Mouse (Mus musculus): ENCODE measurements around the gene Mylk3.

Mylk3 gene

DNA sequence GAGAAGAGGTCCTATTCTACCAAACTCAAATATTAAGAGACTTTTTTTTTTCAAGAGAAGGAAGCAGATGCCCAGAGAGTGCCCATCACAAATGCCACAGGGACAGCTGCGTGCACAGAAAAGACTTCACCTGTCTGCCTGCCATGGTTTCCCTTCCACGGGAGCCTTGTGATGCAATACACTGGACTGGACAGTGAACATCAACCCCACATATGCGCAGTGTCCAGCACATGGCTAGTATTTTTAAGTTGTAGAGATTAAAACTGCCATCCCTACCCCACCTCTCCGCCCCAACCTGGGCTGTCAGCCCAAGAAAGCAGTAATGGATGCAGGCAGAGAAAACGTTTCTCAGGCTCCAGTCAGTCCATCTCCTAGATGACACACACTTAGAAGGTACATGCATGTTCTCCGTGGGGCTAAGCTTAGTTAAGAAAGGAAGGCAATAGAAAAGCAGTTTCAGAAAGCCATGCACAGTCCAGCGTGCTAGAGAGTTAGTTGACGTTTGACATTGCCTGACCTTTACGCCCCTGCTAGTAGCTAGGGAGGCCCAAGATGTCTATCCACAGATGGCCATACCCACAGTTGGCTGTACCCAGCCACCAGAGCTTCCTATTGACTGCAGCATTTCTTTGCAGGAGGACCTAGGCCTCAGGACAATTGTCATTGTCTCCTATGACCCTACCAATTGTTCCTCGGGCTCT is 5.9 kb downstream of the Mylk3 start:
- no peak for DNase-seq

DNA sequence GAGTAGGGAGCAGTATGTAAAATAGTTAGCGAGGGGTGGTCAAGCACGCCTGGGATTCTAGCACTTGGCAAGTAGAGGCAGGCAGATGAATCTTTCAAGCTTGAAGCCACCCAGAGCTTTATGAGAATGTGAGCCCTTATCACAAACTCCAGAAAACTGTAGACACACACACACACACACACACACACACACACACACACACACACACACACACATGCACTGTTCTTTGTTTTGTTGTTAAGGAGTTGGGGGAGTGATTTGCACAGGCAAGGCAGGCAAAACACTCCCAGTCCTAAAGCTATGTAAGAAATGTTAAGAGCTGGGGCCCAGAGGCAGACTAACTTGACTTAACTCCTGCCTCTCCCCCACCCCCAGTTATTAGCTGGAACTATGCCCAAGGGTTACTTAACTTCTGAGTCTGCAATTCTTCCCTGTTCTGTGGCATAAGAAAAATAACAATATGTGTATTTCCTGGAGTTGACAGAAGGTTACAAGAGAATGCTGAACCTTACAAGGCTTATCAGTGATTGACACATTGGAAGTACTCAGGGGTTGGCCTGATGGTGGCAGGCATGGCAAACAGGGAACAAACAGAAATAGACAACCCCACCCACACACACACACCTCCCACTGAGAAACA is 6.9 kb downstream of the Mylk3 start:
- DNase-seq = peak; percentile 87

DNA sequence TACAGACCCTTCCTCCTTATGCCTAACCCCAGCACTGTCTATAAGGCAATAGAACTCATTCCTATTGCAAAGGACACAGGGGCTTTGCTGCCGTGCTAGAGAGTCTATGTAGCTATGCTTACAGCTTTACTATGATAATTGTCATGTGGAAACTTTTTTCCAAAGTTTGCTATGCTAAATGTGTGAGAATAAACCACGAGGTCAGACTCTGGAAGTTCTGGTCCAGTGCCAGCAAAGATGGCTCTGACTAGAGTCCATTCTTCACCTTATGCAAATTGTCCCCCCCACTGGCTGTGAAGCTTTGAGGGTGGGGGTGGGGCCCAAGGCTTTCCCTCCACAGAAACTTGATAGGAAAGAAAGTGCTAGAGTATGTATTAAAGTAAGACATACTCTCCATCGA is 9.6 kb downstream of the Mylk3 start:
- DNase-seq = no peak

DNA sequence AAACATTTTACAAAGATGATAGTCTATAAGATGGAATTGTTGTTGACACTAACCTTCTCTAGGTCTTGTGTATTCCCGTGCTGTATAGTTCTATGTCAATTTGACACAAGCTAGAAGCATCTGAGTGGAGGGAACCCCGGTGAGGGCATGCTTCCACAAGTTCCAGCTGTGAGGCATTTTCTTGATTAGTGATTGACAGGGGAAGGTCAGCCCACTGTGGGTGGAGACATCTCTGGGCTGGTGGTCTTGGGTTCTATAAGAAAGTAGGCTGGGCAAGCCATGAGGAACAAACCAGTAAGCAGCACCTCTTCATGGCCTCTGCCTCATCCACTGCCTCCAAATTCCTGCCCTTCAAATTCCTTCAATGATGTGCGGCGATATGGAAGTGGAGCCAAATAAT is 11.9 kb downstream of the Mylk3 start:
- DNase-seq = no peak

DNA sequence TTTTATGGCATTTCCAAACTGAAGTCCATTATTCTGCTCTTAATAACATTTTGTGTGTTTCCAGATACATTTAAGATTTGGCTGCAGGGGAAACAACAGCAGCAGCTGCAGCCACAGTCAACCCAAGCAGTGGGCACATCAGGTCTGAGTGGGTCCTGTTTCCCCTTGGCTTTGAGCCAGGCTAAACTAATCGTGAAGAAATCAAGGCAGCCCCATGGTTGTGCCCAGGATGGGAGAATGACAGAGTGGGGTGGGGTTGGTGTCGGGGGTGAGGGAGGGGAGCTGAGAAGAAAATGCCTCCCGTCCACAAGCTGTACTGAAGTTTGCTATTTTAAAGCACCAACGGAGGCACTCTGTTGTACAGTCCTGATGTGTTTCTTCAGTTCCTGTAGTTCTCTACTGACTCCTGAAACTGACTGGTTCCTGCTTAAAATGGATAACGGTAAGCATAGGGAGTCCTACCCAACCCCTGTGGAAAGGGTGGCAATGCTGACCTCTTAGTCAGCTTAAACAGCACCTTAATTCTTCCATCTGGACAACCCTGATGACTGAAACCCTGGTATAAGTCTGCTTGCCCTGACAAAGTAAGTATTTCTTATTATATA is 12.6 kb downstream of the Mylk3 start:
- no peak for DNase-seq

DNA sequence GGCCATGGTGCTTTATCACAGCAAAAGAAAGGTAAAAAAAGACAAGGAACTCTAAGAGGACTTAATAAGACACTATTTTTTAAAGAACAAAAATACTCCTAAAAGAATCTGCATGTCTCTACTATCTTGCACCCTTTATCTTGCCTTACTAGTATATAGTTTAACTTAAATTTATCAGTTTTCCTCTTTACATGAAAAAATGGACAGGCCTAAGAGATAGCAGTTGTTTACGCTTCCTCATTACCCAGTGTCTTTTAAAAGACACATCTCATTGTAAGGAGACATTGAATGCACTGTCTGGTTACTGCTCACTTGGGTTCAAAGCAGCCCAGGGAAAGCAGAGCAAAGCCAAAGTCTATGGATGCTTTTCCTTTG is 13.7 kb downstream of the Mylk3 start:
- DNase-seq = no peak

DNA sequence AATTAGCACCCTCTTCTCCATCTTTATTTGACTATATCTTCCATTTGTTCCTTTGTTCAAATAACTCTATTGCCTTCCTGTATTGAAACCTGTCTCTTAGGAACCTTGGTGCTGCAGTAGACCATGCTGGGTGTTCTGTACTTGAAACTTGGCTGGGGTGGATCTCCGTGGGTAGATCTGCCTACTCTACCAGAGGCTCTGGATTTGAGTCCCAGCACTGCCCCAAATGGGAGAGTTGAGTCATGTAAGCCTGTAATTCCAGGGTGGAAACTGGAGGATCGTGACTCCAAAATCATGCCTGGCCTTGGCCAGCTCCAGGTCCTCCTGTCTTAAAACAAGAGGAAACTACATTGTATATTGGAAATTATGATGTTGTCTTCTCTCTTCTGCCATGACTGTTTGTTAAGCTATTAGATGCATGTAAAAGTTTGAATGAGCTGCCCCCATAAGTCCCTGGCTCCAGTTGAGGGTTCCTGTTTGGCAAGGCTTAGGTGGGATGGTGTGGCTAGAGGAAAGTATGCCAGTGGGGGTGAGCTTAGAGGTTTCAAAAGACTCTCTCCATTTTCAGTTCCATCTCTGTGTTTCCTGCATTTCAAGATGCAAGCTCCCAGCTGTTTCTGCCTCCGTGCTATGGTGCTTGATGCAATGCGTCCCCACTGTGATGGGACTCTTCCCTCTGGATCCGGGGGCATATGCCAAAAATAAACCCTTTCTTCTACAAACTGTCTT is 14.2 kb downstream of the Mylk3 start:
- no peak for DNase-seq

DNA sequence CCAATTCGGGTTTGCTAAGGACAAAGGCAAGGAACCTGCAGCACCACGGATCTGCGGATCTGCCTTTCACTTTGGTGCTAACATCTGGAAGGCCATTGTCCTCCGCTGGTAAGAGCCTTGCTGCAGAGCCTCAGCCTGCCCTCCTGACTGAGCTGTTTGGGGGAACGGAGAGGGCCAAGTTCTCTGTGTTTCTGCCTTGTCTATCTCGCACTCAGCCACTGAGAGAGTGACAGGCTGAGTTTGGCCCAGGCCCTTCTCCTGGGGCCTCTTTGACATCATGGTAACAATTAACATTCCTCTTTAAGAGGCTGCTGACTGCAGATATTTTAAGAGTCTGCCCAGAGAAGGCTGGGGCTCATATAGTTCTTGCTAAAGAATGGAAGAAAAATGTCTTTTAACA is 21.0 kb downstream of the Mylk3 start:
- no peak for DNase-seq

DNA sequence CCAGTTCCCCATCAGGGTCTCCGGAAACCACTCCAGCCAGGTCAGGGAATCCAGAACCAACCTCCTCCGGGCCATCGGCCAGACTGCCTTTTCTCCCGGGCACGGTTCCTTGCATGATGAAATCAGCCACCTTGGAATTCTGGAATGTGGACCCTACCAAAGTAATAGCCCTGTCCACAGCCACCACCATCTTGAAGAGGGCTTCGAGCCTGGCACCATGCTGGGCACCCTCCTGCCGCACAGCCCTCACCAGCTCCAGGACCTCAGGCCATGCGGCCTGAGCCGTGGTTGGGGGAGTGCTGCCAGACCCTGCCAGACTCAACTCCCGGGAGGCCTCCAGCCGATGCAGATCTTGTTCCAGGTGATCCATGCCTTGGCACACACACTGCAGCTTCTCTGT is 21.5 kb downstream of the Mylk3 start:
- DNase-seq = peak; percentile 23

DNA sequence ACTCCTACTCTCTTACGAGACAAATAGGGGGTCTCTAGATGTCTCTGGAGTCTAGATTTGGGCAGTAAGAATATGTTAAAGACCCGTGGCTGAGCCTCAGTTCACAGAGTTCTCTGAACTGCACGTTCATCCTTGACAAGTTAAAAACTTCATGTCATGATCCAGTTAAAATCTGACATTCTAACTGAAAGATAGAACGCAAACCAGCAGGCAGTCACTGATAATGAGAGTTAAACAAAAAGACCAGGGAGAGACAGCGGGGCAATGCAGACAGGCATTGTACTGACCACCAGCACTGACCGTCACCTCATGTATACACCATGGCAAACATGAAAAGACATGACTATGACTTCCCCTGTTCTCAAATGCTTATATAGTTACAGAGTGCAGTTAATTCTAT is 22.7 kb downstream of the Mylk3 start:
- no peak for DNase-seq

DNA sequence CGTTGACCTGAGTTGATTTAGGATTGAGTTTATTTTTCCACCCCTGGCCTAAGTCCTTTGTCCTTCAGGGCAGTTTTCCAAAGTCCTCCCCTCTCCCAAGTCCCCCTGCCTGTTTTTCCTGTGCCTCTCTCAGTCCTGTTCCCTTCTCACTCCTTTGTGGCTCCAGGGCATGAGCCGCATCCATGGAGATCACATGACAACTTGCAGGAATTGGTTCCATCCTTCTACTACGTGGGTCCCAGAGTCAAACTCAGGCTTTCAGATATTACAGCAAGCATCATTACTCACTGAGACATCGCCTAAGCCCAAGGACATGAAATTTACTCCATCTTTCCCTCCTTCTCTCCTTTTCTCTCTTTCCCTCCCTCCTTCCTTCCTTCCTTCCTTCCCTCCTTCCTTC is 23.9 kb downstream of the Mylk3 start:
- no peak for DNase-seq

DNA sequence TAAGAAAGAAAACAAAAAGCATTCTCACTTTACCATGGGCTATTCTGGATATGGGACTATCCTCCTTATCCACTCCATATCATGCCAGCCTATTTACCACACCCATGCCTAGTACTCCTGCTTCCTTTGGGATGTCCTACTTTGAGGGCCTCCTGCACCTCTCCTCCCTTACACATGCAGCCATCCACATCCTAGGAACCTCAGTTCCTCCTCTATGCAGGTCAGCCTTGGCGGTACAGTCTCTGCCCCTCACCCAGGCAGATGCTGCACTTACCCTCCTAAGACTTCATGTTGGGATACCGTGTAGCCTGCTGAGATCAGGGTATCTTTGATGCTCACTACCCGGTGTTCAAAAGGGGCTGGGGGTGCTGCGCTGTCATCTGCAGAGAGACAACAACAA is 32.9 kb downstream of the Mylk3 start:
- DNase-seq = no peak

DNA sequence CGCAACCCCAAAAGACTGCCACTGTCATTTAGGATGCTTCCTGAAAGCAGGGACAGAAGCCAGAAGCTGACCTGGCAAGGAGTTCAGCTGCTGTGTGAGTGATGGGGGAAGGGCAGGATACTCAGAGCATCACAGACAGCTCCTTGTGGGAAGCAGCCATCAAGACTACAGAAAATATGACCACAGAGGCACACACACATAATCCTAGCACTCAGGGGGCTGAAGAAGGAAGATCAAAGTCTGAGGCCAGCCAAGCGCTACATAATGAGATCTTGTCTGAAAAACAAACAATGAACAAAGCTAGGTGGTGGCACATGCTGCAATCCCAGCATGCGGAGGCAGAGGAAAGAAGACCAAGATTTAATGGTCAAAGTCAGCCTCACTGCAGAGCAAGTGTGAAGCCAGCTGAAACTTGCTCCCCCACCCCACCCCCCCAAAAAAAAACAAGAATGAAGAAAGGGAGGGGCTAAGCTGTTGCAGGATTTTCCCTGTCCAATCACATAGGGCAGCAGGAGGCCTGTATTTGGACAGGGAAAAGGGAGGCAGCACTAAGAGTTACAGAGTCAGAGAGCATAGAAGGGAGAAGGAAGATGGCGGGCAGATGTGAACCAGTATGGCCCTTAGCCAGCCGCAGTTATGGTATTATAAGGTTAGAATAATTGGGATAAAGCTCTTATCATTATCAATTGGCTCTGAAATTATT is 46.1 kb downstream of the Mylk3 start:
- DNase-seq = no peak

DNA sequence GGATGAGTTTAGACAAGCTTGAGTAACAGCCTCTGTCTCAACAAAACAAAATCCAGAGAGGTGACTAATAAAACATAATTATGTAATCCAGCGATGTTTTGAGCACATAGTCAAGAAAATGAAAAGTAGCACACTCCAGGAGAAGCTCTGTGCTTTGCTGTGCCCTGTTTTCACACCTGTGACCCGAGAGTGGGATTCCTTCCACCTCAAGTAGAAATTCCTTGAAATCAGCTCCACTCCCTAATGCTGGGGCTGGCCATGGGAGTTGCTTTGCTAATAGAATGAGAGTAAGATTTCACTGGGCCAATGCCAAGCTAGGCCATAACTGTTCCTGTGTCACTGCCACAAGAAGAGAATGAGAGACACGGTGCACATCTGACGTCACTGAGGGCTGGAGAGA is 48.5 kb downstream of the Mylk3 start:
- peak; percentile 21 for DNase-seq

DNA sequence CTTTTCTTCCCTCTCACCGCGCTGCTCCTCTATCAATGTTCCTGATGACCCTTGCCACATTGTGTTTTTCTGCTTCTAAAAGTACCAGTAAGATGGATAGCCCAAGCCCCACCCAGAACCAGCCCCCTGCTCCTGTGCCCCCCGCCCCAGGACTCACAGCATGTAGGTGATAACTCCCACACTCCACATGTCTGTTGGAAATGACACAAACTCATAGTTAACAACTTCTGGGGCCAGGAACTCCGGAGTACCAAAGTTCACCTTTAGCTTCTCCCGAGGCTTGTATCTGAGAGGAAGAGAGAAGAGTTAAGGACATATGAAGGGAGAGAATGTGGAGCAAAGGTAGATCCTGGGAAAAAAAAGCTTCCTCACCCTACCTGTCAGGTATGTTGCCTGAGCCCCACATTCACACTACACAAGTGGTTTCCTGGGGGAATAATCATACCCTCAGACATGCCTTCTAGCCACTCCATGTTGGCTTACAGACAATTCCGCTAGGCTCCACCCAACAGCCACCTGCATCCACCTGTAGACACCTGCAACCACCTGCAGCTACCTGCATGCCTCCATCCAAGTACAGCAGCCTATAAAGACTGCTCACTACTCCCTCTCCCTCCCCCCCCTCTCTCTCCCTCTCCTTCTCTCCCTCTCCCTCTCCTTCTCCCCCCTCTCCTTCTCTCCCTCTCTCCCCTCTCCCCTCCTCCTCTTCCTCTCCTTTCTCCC is 49.8 kb downstream of the Mylk3 start:
- DNase-seq = no peak

DNA sequence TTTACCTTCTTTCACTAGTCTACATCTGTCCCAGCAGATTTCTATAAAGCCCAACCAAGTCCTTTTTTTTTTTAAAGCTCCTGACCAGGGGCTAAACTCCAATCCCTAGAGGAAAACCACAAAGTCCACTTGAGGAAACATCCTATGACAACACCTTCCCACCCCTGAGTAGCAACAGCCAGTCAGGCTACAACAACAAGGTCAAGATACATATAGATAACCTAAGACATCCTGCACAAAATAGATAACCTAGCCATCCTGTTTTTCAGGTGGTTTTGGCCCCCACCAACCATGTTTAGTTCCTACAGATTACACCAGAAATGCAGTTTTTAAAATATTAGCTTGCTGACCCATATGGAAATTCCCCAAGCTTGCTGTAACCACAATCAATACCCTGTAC is 51.0 kb downstream of the Mylk3 start:
- no peak for DNase-seq

DNA sequence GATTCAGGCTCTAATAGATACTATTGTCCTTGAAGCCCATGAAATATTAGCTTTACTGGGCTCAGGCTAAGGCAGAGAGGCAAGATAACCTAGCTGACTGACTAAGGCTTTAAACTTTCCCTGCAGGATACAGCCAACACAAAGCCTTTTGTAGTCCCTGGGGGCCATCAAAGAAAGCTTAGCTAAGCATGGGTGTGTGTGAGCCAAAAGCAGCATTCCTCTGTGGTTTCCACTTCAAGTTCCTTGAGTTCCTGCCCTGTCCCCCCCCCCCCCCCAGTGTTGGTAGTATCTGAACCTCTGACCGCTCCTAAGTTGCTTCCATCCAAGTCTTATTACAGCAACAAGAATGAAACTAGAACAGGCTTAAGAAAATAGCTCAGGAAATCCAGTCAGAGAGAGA is 56.6 kb downstream of the Mylk3 start:
- DNase-seq = no peak

DNA sequence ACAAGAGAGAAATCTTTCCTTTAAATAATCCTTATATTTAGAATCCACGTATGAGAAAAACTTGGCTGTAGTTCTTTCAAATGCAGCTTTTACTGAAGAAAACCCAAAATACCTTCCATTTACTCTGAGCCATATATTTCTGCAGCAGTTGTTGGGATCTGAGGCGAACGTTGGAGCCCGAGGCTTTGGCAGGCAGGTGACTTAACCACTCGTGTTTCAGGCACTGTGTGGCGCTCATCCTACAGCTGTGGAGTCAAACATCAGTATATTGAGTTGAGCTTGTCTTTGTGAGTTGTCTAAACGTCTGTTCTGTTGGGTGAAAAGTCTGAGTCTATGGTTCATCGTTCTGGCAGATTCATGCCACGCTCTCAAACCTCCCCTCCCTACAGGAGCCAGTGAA is 59.1 kb downstream of the Mylk3 start:
- DNase-seq = no peak

DNA sequence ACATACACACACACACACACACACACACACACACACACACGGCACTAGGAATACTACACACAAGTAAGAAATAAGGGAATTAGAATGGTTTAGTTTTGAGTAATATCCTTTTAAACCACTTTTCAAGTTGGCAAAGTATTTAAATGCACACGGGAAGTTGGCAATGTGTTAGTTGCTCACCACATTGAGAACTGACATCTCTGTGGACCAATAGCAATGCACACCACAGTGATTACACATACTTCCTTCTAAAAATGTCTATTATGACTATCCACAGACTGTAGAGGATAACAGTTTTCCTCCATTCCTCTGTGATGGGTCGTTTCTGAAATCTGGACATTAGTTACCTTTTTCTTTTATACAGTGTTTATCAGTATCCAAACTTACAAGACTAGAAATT is 63.1 kb downstream of the Mylk3 start:
- DNase-seq = no peak

DNA sequence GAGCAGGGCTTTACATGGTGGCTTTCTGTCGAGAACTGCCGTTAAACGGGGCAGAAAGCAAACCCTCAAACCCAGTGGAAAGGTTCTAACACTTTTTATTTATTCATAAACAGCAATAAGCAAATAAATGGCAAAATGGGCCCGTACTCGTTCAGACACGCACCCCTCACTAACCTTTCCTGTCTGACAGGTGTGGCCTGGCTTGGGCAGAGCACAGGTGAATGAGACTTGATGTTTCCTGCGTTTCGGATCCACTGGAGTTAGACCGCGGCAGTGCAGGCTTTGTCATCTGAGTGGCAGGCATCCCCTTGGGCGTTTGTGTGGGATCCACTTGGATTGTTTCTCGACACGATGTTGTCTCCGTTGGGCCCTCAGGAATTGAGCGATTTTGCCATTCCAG is 64.2 kb downstream of the Mylk3 start:
- no peak for DNase-seq

DNA sequence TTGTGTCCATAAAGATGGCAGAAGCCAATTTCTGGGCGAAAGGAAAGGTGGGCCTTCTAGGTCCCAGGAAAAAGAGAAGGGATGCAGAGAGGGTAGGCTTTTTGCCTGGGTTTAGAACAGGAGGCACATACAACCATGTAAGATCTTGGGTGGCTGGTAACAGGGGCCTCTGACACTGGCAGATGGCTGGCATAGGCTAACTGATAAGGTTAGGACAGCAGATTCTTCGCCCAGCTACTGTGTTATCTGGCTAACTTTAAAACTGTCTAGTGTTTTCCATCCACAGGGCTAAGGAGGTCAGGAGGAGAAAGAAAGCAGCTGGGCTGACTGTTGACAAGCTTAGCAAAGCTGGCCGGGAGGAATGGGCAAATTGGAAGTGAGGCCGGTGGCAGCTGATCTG is 67.6 kb downstream of the Mylk3 start:
- DNase-seq = no peak

DNA sequence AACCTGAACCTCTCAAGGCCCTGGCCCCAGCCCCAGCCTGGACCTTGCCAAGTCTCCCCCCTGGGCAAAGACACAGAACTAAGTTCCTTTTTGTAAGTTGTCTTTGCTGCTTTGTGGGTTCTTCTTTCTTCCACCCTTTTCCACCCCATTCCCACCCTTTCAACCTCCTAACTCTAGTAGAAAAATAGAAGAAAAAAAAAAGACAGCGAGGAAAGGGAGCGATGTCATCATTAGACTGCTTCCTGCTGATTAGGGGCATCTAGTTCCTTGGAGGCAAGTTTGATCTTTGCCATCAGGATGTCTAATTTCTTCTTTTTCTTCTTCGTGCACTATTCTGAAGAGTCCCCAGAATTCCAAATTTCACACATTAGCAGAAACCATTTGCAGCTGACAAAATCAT is 73.1 kb downstream of the Mylk3 start:
- DNase-seq = no peak

DNA sequence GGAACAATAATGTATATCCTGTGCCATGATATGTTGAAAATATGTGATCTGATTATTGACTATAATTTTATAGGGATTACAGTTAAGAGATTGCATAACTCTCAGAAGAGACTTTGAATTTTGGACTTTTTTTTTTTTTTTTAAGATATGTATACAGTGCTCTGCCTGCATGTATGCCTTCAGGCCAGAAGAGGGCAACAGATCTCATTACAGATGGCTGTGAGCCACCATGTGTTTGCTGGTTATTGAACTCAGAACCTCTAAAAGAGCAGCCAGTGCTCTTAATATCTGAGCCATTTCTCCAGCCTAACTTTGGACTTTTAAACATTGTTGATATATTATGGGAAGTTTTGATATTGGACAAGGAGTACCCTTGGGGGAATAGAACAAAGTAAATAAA is 74.4 kb downstream of the Mylk3 start:
- peak; percentile 50 for DNase-seq

Data from lung, postnatal 10 days (tissue).